Mouse (Mus musculus): ENCODE results near the gene Cdh13.

GRCm38 (mm10) chr8:119344190-119344856, 1060.8 kb downstream of the Cdh13 start, which contains the start of gene Hsbp1:
- peak; percentile 89; the same call in 1 of the 2 replicates for TF ChIP-seq POLR2A (IDR thresholded peaks at IDR 0.05; ENCODE audit: borderline replicate concordance, control insufficient read depth, low read depth, low read length)
- no peak for TF ChIP-seq CTCF (IDR thresholded peaks at IDR 0.05; ENCODE audit: control insufficient read depth, insufficient read depth, low read length)

Data from bone marrow, adult 2 months (tissue).